Mouse (Mus musculus) splenic B cell, adult 2 months (primary cell): Measurements from ENCODE around the gene Slc6a19.
A peak's percentile ranks its signal among the peaks of the same experiment; 100 is the strongest.

Source experiments
- DNase-seq: peaks from one replicate; pipeline ENCODE4 v3.0.0-alpha.2; 2011; ENCODE audit warnings: low read depth, low spot score
- H3K27me3 ChIP-seq: 2 replicates; pipeline ENCODE4 v1.6.1; 2012; ENCODE audit warnings: mild to moderate bottlenecking, low read length, moderate library complexity, mixed read lengths; ENCODE audit not compliant: control insufficient read depth, poor library complexity, insufficient read depth, severe bottlenecking
- H3K36me3 ChIP-seq: 2 replicates; pipeline ENCODE4 v1.6.1; 2012; ENCODE audit warnings: mild to moderate bottlenecking, low read length, moderate library complexity, mixed read lengths; ENCODE audit not compliant: control insufficient read depth, poor library complexity, insufficient read depth, severe bottlenecking

Gene Slc6a19

GRCm38 (mm10) chr13:73658953-73659352 lies 45.7 kb downstream of the Slc6a19 start:
- no peaks in the 10 kb centered on the region for H3K36me3 ChIP-seq
- no peaks in the 10 kb centered on the region; the same call in 1 of the 2 replicates for H3K27me3 ChIP-seq
- no peak for DNase-seq

- DNase-seq = no peak
- H3K36me3 ChIP-seq = no peaks in the 10 kb centered on the region
- no peaks in the 10 kb centered on the region; the same call in 1 of the 2 replicates for H3K27me3 ChIP-seq
Measured at GRCm38 (mm10) chr13:73654976-73655375, 49.7 kb downstream of the Slc6a19 start.

GRCm38 (mm10) chr13:73653266-73653665 lies 51.4 kb downstream of the Slc6a19 start:
- DNase-seq = no peak
- Histone ChIP-seq H3K36me3 (no peaks in the 10 kb centered on the region), H3K27me3 (no peaks in the 10 kb centered on the region; the same call in 1 of the 2 replicates)

GRCm38 (mm10) chr13:73646397-73647087 lies 58.1 kb downstream of the Slc6a19 start:
- Histone ChIP-seq H3K36me3 (no peaks in the 10 kb centered on the region), H3K27me3 (no peaks in the 10 kb centered on the region)
- peak; percentile 72 for DNase-seq

- no peaks in the 10 kb centered on the region for H3K27me3 ChIP-seq
- no peaks in the 10 kb centered on the region for H3K36me3 ChIP-seq
- no peak for DNase-seq
Measured at GRCm38 (mm10) chr13:73641296-73641695, 63.4 kb downstream of the Slc6a19 start.

GRCm38 (mm10) chr13:73637826-73638225 lies 66.8 kb downstream of the Slc6a19 start:
- no peaks in the 10 kb centered on the region for H3K27me3 ChIP-seq
- no peak for DNase-seq
- H3K36me3 ChIP-seq = no peaks in the 10 kb centered on the region; the same call in 1 of the 2 replicates

- Histone ChIP-seq H3K36me3 (no peaks in the 10 kb centered on the region; the same call in 1 of the 2 replicates), H3K27me3 (no peaks in the 10 kb centered on the region)
- DNase-seq = no peak
Measured at GRCm38 (mm10) chr13:73631837-73632236, 72.8 kb downstream of the Slc6a19 start.
